Mouse (Mus musculus) common myeloid progenitor, adult 5-6 weeks (primary cell): ENCODE data around the gene Slc35a5. TPM values are rescaled to one million over a fixed set of nuclear protein-coding genes. Genes with fewer than 3 reads are reported as not detected.

Source experiments
- ATAC-seq: replicated peaks from 2 replicates; pipeline ENCODE4 v1.8.0; 2016; ENCODE audit warnings: low read depth, mild to moderate bottlenecking, moderate TSS enrichment, inconsistent platforms; ENCODE audit not compliant: poor library complexity, severe bottlenecking
- total RNA-seq: library from RNA; stranded (forward); fragments of 200-1000, 187-1606 nt; gene quantifications from 2 replicates; pipeline ENCODE4 v1.2.3, GENCODE M21; 2017

Gene Slc35a5
- total RNA-seq, 1 experiment from 2014 or later: 11.1 TPM

GRCm38 (mm10) chr16:45120844-45121425 lies 37.6 kb downstream of the Slc35a5 start:
- no peak for ATAC-seq

- ATAC-seq: no peak
Measured at GRCm38 (mm10) chr16:45118760-45119159, 39.7 kb downstream of the Slc35a5 start.

GRCm38 (mm10) chr16:45117200-45117599 lies 41.3 kb downstream of the Slc35a5 start:
- ATAC-seq: peak; percentile 62

- ATAC-seq: no peak
Measured at GRCm38 (mm10) chr16:45110498-45110897, 48.0 kb downstream of the Slc35a5 start.

- no peak for ATAC-seq
Measured at GRCm38 (mm10) chr16:45108203-45108878, 50.2 kb downstream of the Slc35a5 start.

GRCm38 (mm10) chr16:45104993-45105392 lies 53.5 kb downstream of the Slc35a5 start:
- no peak for ATAC-seq

GRCm38 (mm10) chr16:45100892-45101291 lies 57.6 kb downstream of the Slc35a5 start:
- no peak for ATAC-seq

GRCm38 (mm10) chr16:45098886-45099210 lies 59.7 kb downstream of the Slc35a5 start:
- ATAC-seq: no peak

GRCm38 (mm10) chr16:45098186-45098885 lies 60.2 kb downstream of the Slc35a5 start:
- ATAC-seq: no peak

GRCm38 (mm10) chr16:45097467-45097866 lies 61.0 kb downstream of the Slc35a5 start:
- ATAC-seq: no peak

GRCm38 (mm10) chr16:45095561-45096482 lies 62.7 kb downstream of the Slc35a5 start:
- no peak for ATAC-seq

GRCm38 (mm10) chr16:45095030-45095429 lies 63.5 kb downstream of the Slc35a5 start:
- no peak for ATAC-seq

GRCm38 (mm10) chr16:45094136-45094756 lies 64.3 kb downstream of the Slc35a5 start:
- ATAC-seq: no peak

GRCm38 (mm10) chr16:45093137-45093731 lies 65.3 kb downstream of the Slc35a5 start, which contains the start of gene Ccdc80:
TSS of gene Ccdc80 (plus strand) at chr16:45093402.
- no peak for ATAC-seq

- ATAC-seq: peak; percentile 99
Measured at GRCm38 (mm10) chr16:45090005-45090404, 68.5 kb downstream of the Slc35a5 start.

Other genes with a start within 250 kb of the Slc35a5 start
- gene Cd200r3, start 215.0 kb downstream of the Slc35a5 start, total RNA-seq: 0.14 TPM in 1 of 2 replicates, not detected in the other
- gene Ccdc80, start 65.3 kb downstream of the Slc35a5 start, total RNA-seq: 0.39 TPM in 1 of 2 replicates, not detected in the other
- gene Atg3, start 79 bp upstream of the Slc35a5 start, total RNA-seq: 38.1 and 41.4 TPM in 2 replicates
- 2.1 and 5.8 TPM in 2 replicates for gene Btla, start 65.6 kb upstream of the Slc35a5 start, total RNA-seq